Mouse (Mus musculus) neural tube, embryonic 12.5 days (tissue): ENCODE results near the gene 1600002K03Rik. TPM values are rescaled to one million over a fixed set of nuclear protein-coding genes. Genes with fewer than 3 reads are reported as not detected.
A peak's percentile ranks its signal among the peaks of the same experiment; 100 is the strongest.

Experiments used
- ATAC-seq: fragments of 200-750 bp; cut with Nextera tagmentation; 2 replicates; pipeline ENCODE4 v1.8.0; 2017; ENCODE audit warnings: low read depth, mild to moderate bottlenecking, moderate TSS enrichment, moderate library complexity; ENCODE audit not compliant: low FRiP score
- H3K27ac ChIP-seq: fragments of 300-500 bp; sonication (generic); 2 replicates; pipeline ENCODE4 v1.5.1; 2016
- H3K27me3 ChIP-seq: fragments of 300-500 bp; sonication (generic); replicated peaks from 2 replicates; pipeline ENCODE4 v1.6.1; 2016; ENCODE audit warnings: mild to moderate bottlenecking
- H3K36me3 ChIP-seq: fragments of 300-500 bp; sonication (generic); 2 replicates; pipeline ENCODE4 v1.6.1; 2016; ENCODE audit warnings: mild to moderate bottlenecking
- H3K4me1 ChIP-seq: fragments of 300-500 bp; sonication (generic); 2 replicates; pipeline ENCODE4 v1.6.1; 2016
- H3K4me2 ChIP-seq: fragments of 300-500 bp; sonication (generic); replicated peaks from 2 replicates; pipeline ENCODE4 v1.6.1; 2016; ENCODE audit warnings: mild to moderate bottlenecking
- H3K4me3 ChIP-seq: fragments of 300-500 bp; sonication (generic); 2 replicates; pipeline ENCODE4 v1.5.1; 2016
- H3K9ac ChIP-seq: fragments of 300-500 bp; sonication (generic); 2 replicates; pipeline ENCODE4 v1.6.1; 2016; ENCODE audit warnings: mild to moderate bottlenecking
- H3K9me3 ChIP-seq: fragments of 300-500 bp; sonication (generic); 2 replicates; pipeline ENCODE4 v1.6.1; 2016; ENCODE audit warnings: mild to moderate bottlenecking
- WGBS: fragments of 180-500 bp; shearing (Covaris S2); methylation state at CpG from one replicate; pipeline ENCODE4 v1.1.7; 2016; 5-methylcytosine and 5-hydroxymethylcytosine counted together
- polyA plus RNA-seq: library from polyadenylated mRNA; unstranded; fragments of >200 nt; fragmentation: Nextera tagmentation; extraction: Ambion mirVana; gene quantifications from 2 replicates; pipeline ENCODE4 v1.2.1, GENCODE M21; 2016

Gene 1600002K03Rik
- polyA plus RNA-seq, 1 experiment from 2014 or later = 15.7 TPM

DNA sequence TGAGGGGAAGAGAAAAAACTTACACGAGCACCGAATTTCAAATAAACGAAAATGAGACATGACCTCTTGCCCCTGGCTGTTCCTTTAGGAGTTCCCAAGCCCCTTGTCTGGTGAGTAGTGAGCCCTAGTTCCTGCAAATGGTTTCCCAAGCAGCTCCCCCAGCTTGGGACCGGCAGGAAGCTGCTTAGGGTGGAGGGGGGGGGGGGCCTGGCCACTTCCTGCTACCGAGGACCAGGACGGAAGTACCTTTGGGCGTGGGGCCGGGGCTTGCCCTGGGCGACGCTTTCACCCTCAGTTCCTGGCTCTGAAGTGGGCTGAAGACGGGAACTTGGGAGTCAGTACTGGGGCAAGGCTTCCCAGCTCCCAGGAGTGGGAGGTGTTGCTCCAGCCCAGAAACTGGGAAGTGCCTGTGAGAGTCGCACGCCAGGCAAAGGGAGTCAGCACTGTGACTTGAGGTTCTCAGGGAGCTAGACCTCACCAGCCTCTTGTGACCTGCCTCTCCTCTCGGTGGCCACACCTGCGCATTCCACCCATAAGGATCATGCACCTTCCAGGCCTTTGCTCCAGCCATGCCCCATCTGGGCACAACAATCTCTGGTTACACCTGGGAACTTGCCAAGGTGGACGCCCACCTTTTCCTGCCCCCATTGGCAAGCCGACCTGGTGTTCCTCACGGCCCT lies 14.3 kb upstream of the 1600002K03Rik start:
- Histone ChIP-seq H3K9ac (0 out of 2 replicates have a peak overlapping the region, but pooled peaks have one; percentile 35), H3K9me3 (no peaks in the 10 kb centered on the region), H3K4me3 (peak overlapping the region; percentile 7; the same call in 1 of the 2 replicates), H3K4me2 (peak overlapping the region; percentile 70), H3K27ac (peak overlapping the region; percentile 83), H3K27me3 (0 out of 2 replicates have a peak, but pooled peaks cover 5% of the 10 kb centered on the region), H3K4me1 (peaks cover 79% of the 10 kb centered on the region), H3K36me3 (peaks cover 44% of the 10 kb centered on the region)
- WGBS = 12% methylated on average over 18 of the region's 18 CpGs
- no peak for ATAC-seq

DNA sequence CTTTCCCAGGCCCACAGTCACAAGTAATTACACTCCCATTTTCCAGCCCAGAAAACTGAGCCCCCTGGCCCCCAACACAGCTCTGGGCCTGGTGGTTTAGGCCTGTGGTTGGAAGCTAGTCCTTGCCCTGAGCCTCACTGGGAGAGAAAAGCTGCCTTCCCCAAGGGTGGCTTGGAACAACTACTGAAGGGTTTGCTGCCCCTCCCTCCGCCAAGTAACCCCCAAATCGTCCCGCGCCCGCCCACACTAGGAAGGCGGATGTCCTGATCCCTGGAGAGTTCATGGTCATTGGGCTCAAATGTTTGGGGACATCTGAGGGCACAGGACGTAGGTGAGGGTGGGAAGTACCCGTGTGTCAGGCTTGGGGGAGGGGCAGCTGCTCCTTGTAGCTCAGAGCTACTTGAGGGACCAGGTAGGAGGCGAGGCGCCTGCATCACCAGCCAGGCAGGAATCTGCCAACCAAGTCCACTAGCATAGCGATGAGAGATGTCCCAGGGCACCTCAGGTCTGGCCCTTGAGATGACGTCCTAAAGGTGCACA lies 13.7 kb upstream of the 1600002K03Rik start:
- Histone ChIP-seq H3K9me3 (no peaks in the 10 kb centered on the region), H3K9ac (peak overlapping the region; percentile 47), H3K4me1 (peaks cover 77% of the 10 kb centered on the region), H3K27me3 (0 out of 2 replicates have a peak, but pooled peaks cover 7% of the 10 kb centered on the region), H3K4me3 (peak overlapping the region; percentile 41), H3K27ac (peak overlapping the region; percentile 83), H3K36me3 (peaks cover 37% of the 10 kb centered on the region), H3K4me2 (peak overlapping the region; percentile 70)
- no peak; the same call in 1 of the 2 replicates for ATAC-seq
- 7% methylated on average over 12 of the region's 12 CpGs for WGBS

DNA sequence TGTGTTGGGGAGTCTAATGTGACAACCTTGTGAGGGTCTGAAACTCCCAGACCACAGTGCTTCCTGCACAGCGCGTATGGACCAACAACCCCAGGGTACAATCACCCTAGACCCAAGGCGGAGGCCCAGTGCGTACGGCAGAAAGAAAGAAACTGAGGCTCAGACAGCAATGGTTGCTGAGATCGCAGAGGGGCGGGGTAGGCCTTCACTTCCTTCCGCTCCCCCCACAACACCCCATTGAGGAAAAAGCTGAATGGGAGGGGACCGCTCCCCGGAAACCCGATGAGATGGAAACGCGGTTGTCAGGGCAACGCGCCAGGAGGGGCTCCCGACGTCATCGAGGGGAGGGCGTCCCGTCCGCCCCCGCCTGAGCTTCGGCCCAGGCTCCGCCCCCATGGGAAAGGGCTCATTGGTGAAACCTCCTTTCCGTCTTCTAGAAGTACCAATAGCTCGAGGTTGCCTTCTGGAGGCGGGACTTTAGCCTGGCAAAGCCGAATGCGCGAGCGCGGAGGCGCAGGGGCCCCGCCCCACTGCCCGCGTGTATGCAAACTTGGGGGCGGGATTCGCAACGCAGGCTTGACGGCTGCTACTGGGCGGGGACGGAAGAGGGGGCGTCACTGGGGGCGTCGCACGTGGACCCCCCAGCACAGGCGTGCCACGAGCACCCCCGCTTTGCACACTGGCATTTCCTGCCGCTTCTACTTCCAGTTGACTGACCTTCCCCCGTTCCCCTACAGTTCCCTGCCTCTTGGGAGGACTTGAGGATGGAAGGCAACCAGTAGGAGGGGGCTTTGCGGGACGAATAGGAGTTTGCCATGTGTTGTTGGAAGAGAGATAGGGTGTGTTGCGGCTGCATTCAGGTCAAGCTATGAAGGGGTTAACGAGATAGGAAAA lies 12.9 kb upstream of the 1600002K03Rik start:
- under 1% methylated on average over 55 of the region's 55 CpGs for WGBS
- peak; percentile 77 for ATAC-seq
- Histone ChIP-seq H3K27me3 (0 out of 2 replicates have a peak, but pooled peaks cover 7% of the 10 kb centered on the region), H3K9me3 (no peaks in the 10 kb centered on the region), H3K4me2 (peak overlapping the region; percentile 70), H3K36me3 (peaks cover 30% of the 10 kb centered on the region), H3K4me1 (peaks cover 77% of the 10 kb centered on the region), H3K4me3 (peak overlapping the region; percentile 41), H3K27ac (peak overlapping the region; percentile 83), H3K9ac (peak overlapping the region; percentile 47)

DNA sequence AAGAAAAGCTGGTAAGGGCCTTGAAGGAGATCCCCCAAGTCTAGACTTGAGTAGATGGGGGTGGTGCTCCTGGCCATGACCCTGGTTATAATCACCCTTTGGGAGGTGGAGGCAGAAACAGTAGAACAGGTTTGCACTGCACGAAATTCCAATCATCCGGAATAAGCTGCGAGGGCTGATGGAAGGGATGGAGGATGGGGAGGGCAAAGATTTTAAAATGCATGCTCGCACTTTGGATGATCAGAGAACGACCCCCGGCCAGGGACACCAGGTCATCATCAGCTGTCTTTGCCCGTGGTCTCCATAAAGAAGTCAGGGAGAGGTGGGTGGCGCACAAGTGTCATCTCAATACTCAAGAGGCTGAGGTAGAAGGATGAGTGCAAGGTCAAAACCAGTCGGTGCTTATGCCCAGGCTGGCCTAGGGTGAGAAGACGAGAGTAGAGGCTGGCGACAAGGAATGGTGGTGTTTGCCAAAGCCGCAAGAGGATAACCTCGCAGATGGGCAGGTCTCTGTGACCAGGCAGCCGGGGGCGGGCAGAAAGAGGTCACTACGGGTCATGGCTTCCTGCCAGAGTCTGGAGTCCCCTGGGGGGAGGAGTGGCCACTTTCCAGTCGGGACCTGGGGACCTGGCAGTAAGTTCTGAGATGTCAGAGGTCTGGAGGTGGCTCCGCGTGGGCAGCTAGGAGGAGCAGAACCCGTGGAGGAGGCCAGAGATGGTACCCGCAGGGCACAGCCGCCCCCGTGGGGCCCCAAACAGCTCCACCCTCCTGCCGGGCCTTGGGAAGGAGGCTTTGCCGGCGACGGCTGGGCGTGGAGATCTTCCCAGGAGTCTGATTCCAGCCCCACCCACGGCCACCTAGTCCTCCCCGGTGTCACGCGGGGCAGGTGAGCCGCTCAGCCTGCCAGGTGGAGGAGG lies 12.0 kb upstream of the 1600002K03Rik start:
- no peak for ATAC-seq
- Histone ChIP-seq H3K27me3 (0 out of 2 replicates have a peak, but pooled peaks cover 7% of the 10 kb centered on the region), H3K9me3 (no peaks in the 10 kb centered on the region), H3K9ac (peak overlapping the region; percentile 40), H3K4me1 (peaks cover 76% of the 10 kb centered on the region), H3K4me3 (peak overlapping the region; percentile 41; the same call in 1 of the 2 replicates), H3K4me2 (peak overlapping the region; percentile 70), H3K27ac (0 out of 2 replicates have a peak overlapping the region, but pooled peaks have one; percentile 83), H3K36me3 (peaks cover 21% of the 10 kb centered on the region)
- WGBS = 2% methylated on average over 33 of the region's 33 CpGs

DNA sequence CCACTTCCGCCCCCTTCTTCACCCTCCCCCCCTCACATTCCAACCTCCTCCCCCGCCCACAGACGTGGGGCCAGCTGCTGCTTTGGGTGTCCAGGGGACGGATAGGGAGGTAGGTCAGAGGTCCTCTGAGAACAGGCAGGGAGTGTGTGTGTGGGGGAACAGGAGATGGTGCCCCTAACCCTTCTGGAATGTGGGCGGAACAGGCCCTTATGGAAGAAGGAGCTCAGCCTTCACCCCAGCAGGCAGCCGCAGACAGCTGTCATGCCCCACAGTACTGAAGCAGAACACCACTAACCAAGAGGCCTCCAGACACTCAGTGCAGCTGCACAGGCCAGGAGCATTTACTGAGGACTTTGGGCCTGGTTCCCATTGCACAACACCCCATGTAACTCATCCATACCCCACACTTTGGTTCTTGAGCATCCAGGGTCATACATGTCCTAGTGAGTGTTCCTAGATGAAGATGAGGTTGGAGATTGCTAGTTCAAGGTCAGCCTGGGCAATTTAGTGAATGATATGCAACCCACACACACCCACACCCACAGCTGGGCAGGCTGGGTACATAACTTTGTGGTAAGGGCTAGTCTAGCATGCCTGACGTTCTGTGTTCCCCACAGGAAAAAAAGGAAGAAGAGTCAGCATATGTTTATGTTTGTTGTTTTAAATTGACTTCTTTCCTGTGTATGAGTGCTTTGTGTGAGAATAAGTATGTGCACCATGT lies 11.1 kb upstream of the 1600002K03Rik start:
- H3K27me3 ChIP-seq = 0 out of 2 replicates have a peak, but pooled peaks cover 7% of the 10 kb centered on the region
- no peaks in the 10 kb centered on the region for H3K9me3 ChIP-seq
- no peak overlapping the region for H3K4me3 ChIP-seq
- no peak for ATAC-seq
- peak overlapping the region; percentile 40 for H3K9ac ChIP-seq
- H3K4me2 ChIP-seq = peak overlapping the region; percentile 70
- peak overlapping the region; percentile 53; the same call in 1 of the 2 replicates for H3K27ac ChIP-seq
- peaks cover 72% of the 10 kb centered on the region for H3K4me1 ChIP-seq
- WGBS = 9% methylated on average over 7 of the region's 7 CpGs
- peaks cover 11% of the 10 kb centered on the region for H3K36me3 ChIP-seq

DNA sequence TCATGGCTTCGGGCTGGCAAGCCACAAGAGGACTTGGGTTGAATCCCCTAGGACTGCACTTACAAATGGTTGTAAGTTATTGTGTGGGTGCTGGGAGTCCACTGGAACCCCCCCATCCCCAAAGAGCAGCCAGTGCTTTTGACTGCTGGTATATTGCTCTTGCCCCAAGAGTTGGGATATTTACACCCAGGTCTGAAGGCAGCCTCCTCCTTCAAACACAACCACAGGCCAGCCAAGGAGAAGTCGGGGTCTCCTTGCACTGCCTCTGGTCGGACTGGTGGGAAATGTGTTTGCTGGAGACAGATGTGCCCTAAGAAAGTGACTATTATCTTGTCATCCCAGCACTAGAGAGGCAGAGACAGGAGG lies 10.5 kb upstream of the 1600002K03Rik start:
- 0 out of 2 replicates have a peak overlapping the region, but pooled peaks have one; percentile 2 for H3K9ac ChIP-seq
- no peak for ATAC-seq
- H3K9me3 ChIP-seq = no peaks in the 10 kb centered on the region
- H3K4me3 ChIP-seq = no peak overlapping the region
- peaks cover 6% of the 10 kb centered on the region for H3K36me3 ChIP-seq
- H3K27me3 ChIP-seq = 0 out of 2 replicates have a peak, but pooled peaks cover 7% of the 10 kb centered on the region
- 84% methylated on average over 3 of the region's 3 CpGs for WGBS
- H3K4me1 ChIP-seq = peaks cover 69% of the 10 kb centered on the region
- no peak overlapping the region for H3K4me2 ChIP-seq
- H3K27ac ChIP-seq = no peak overlapping the region

DNA sequence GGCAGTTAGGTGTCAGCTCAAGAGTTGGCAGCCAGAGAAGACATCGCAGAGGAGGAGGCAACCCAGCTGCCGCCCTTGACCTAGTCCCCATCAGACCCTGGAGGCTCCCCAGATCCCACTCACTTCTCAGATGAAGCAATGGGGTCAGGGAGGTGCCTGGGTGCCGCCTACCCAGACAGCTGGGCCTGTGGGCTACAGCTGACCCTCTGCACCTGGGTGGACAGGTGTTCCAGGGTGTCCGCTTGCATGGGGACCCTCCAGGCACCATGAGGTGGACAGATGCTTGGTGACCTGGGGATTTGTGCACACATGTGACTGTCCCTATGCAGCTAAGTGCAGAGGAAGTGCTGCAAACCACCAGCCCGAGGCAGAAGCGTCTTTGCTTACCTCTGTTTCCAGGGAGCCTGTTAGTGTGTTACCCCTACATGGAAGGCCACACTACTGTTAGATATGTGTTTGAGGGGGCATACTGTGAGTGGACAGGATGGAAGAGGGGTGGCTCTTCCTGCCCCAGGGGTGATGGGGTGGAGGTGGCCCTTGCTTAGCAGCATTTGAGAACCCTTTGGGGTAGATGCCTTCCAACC lies 9.9 kb upstream of the 1600002K03Rik start:
- Histone ChIP-seq H3K27me3 (0 out of 2 replicates have a peak, but pooled peaks cover 7% of the 10 kb centered on the region), H3K36me3 (no peaks in the 10 kb centered on the region; the same call in 1 of the 2 replicates), H3K27ac (no peak overlapping the region), H3K9ac (no peak overlapping the region), H3K4me3 (no peak overlapping the region), H3K9me3 (no peaks in the 10 kb centered on the region), H3K4me1 (peaks cover 63% of the 10 kb centered on the region), H3K4me2 (no peak overlapping the region)
- no peak for ATAC-seq
- WGBS = 77% methylated on average over 6 of the region's 6 CpGs

DNA sequence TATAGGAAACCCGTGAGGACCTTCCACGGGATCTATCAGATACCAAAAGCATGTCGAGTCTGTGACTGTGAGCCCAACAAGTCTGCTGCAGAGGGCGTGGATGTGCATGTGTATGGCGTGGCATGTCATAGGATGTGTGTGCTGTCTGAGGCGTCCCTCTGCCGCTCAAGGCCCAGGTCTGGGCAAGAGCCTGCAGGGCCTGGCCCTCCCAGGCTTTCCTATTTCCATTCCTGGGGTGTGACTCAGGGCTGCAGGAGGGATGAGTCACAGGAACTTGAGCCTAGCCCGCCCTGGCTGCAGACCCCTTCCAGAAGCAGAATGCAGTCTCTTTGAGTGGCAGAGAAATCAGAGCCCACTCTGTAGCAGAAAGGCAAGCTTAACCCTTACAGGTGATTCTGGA lies 9.0 kb upstream of the 1600002K03Rik start:
- no peak overlapping the region for H3K4me3 ChIP-seq
- H3K36me3 ChIP-seq = no peaks in the 10 kb centered on the region
- H3K9ac ChIP-seq = peak overlapping the region; percentile 64; the same call in 1 of the 2 replicates
- peak overlapping the region; percentile 80; the same call in 1 of the 2 replicates for H3K4me2 ChIP-seq
- H3K27ac ChIP-seq = no peak overlapping the region
- 83% methylated on average over 8 of the region's 8 CpGs for WGBS
- H3K27me3 ChIP-seq = 0 out of 2 replicates have a peak, but pooled peaks cover 7% of the 10 kb centered on the region
- H3K9me3 ChIP-seq = no peaks in the 10 kb centered on the region
- peaks cover 58% of the 10 kb centered on the region for H3K4me1 ChIP-seq
- no peak for ATAC-seq

DNA sequence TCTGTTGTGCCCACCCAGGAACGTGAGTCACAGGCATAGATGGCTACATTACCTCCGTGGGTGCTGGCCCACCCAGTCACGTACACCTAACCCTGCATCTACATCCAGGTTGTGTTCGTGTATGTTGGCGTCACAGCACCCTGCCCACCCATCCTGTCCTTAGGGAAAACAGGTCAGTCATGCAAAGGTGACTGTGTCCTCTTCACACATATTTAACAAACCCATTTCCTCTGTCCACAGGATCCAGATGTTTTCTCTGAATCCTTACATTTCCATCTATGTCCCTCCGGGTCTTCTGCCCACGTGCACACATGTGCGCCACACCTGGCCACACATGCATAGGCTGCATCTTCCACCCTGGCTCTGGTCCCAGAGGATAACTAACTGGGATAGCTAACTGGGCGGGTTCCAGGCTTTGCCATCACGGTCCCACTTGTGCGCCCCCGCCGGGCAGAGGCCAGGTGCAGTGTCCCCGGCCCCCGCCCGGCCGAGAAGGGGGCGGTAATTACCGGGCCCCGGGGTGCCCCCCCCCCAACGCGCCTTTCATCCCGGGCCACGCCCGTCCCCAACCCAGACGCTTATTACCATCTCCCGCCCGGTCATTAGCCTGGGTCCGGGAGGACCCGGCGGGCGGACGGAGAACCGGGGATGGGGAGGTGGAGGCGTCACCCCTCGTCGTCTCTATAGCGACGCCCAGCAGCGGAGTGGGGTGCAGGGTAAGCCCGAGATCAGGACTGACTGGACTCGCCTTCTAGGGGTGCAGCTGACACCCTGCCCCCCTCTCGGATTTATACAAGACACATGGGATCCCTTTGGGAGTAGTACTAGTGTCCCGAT lies 8.4 kb upstream of the 1600002K03Rik start:
- H3K4me2 ChIP-seq = peak overlapping the region; percentile 80
- peaks cover 58% of the 10 kb centered on the region for H3K4me1 ChIP-seq
- no peak; the same call in 1 of the 2 replicates for ATAC-seq

More for the DNA sequence above, 8.4 kb upstream of the 1600002K03Rik start:
- Histone ChIP-seq H3K4me3 (peak overlapping the region; percentile 36), H3K27ac (peak overlapping the region; percentile 58; the same call in 1 of the 2 replicates), H3K36me3 (peaks cover 5% of the 10 kb centered on the region; the same call in 1 of the 2 replicates), H3K9ac (peak overlapping the region; percentile 64), H3K27me3 (0 out of 2 replicates have a peak, but pooled peaks cover 7% of the 10 kb centered on the region), H3K9me3 (no peaks in the 10 kb centered on the region)
- 11% methylated on average over 44 of the region's 44 CpGs for WGBS
